Mouse (Mus musculus) lung, adult 2 months (tissue): ENCODE results near the gene Sms. TPM values are rescaled to one million over a fixed set of nuclear protein-coding genes. Genes with fewer than 3 reads are reported as not detected.

Source experiments
- DNase-seq: peaks from one replicate; pipeline ENCODE4 v3.0.0; 2022
- H3K4me1 ChIP-seq: fragments of 200-500 bp; 2 replicates; pipeline ENCODE4 v1.6.1; 2011; ENCODE audit warnings: low read length; ENCODE audit not compliant: control insufficient read depth, insufficient read depth
- H3K4me3 ChIP-seq: fragments of 200-500 bp; replicated peaks from 2 replicates; pipeline ENCODE3; 2011; ENCODE audit warnings: low read depth, mild to moderate bottlenecking, control low read depth, low read length; ENCODE audit errors: extremely low read depth
- CTCF ChIP-seq: fragments of 200-500 bp; IDR thresholded peaks from 2 replicates; pipeline ENCODE4 v1.5.1; 2011; ENCODE audit warnings: mild to moderate bottlenecking, low read length, control low read depth; ENCODE audit not compliant: insufficient read depth
- POLR2A ChIP-seq: fragments of 200-500 bp; IDR thresholded peaks from 2 replicates; pipeline ENCODE4 v1.6.1; 2011; ENCODE audit warnings: low read depth, mild to moderate bottlenecking, control low read depth, low read length, borderline replicate concordance; ENCODE audit errors: extremely low read depth
- WGBS: fragments of 180-500 bp; shearing (Covaris S2); methylation state at CpG from one replicate; pipeline ENCODE4 v1.1.7; 2018; 5-methylcytosine and 5-hydroxymethylcytosine counted together
- polyA plus RNA-seq: library from polyadenylated mRNA; depleted of rRNA; stranded (reverse); fragments of >200 nt; gene quantifications from 2 replicates; pipeline ENCODE4 v1.2.3, GENCODE M21; 2012; rRNA removed

The Sms gene
- polyA plus RNA-seq, 1 experiment, result 11.3 TPM

GRCm38 (mm10) chrX:157462716-157463115 is 29.4 kb downstream of the Sms start:
- H3K4me3 ChIP-seq, result no peak overlapping the region
- 62% methylated on average over 3 of the region's 3 CpGs for WGBS
- no peak for DNase-seq
- TF ChIP-seq POLR2A (no peak), CTCF (no peak)
- H3K4me1 ChIP-seq, result no peaks in the 10 kb centered on the region

GRCm38 (mm10) chrX:157454430-157454829 is 37.7 kb downstream of the Sms start:
- 52% methylated on average over 1 of the region's 1 CpGs for WGBS
- Histone ChIP-seq H3K4me3 (no peak overlapping the region), H3K4me1 (no peaks in the 10 kb centered on the region)
- DNase-seq, result peak; percentile 34
- TF ChIP-seq POLR2A (no peak), CTCF (peak; percentile 56; the same call in 1 of the 2 replicates)

- no peaks in the 10 kb centered on the region for H3K4me1 ChIP-seq
- DNase-seq, result no peak
- no peak overlapping the region for H3K4me3 ChIP-seq
- 63% methylated on average over 1 of the region's 1 CpGs for WGBS
- no peak for TF ChIP-seq POLR2A
- TF ChIP-seq CTCF, result no peak
Observed at GRCm38 (mm10) chrX:157449000-157449399, 43.1 kb downstream of the Sms start.

GRCm38 (mm10) chrX:157447431-157447830 is 44.7 kb downstream of the Sms start:
- WGBS, result 81% methylated on average over 6 of the region's 6 CpGs
- no peaks in the 10 kb centered on the region for H3K4me1 ChIP-seq
- H3K4me3 ChIP-seq, result no peak overlapping the region
- DNase-seq, result no peak
- TF ChIP-seq CTCF (no peak), POLR2A (no peak)

GRCm38 (mm10) chrX:157434768-157435167 is 57.3 kb downstream of the Sms start:
- DNase-seq, result no peak
- Histone ChIP-seq H3K4me3 (no peak overlapping the region), H3K4me1 (no peaks in the 10 kb centered on the region)
- WGBS, result 83% methylated on average over 1 of the region's 1 CpGs
- no peak for TF ChIP-seq CTCF
- TF ChIP-seq POLR2A, result no peak

GRCm38 (mm10) chrX:157419451-157419850 is 72.6 kb downstream of the Sms start:
- H3K4me3 ChIP-seq, result no peak overlapping the region
- DNase-seq, result no peak
- no peaks in the 10 kb centered on the region for H3K4me1 ChIP-seq
- no peak for TF ChIP-seq CTCF
- TF ChIP-seq POLR2A, result no peak
- 36% methylated on average over 2 of the region's 2 CpGs for WGBS

- TF ChIP-seq CTCF (no peak), POLR2A (no peak)
- DNase-seq, result no peak
- Histone ChIP-seq H3K4me3 (no peak within 1 kb of the TSS), H3K4me1 (no peaks in the 10 kb centered on the region)
- 55% methylated on average over 5 of the region's 5 CpGs for WGBS
Observed at GRCm38 (mm10) chrX:157415212-157415611, 76.9 kb downstream of the Sms start, which contains the start of gene Phex. Gene Phex, minus strand, starts transcription at chrX:157415312.

GRCm38 (mm10) chrX:157404919-157405318 is 87.2 kb downstream of the Sms start:
- DNase-seq, result no peak
- WGBS, result 59% methylated on average over 6 of the region's 6 CpGs
- no peak for TF ChIP-seq CTCF
- Histone ChIP-seq H3K4me1 (no peaks in the 10 kb centered on the region), H3K4me3 (no peak overlapping the region)

Other genes with a start within 250 kb of the Sms start
- 0.21 and 0.36 TPM in 2 replicates for gene Phex, start 77.0 kb downstream of the Sms start, polyA plus RNA-seq
- not detected in 2 replicates for gene Yy2, start 76.7 kb upstream of the Sms start, polyA plus RNA-seq
- gene Mbtps2, start 106.4 kb upstream of the Sms start, polyA plus RNA-seq, result 7.3 and 13.8 TPM in 2 replicates
- gene Smpx, start 206.6 kb upstream of the Sms start, polyA plus RNA-seq, result 1.6 and 10.0 TPM in 2 replicates